Mouse (Mus musculus): ENCODE data around the gene Slc20a1. TPM values are rescaled to one million over a fixed set of nuclear protein-coding genes. Genes with fewer than 3 reads are reported as not detected.

Gene Slc20a1
- polyA plus RNA-seq, 1 experiment from 2014 or later: 50.0 TPM

DNA sequence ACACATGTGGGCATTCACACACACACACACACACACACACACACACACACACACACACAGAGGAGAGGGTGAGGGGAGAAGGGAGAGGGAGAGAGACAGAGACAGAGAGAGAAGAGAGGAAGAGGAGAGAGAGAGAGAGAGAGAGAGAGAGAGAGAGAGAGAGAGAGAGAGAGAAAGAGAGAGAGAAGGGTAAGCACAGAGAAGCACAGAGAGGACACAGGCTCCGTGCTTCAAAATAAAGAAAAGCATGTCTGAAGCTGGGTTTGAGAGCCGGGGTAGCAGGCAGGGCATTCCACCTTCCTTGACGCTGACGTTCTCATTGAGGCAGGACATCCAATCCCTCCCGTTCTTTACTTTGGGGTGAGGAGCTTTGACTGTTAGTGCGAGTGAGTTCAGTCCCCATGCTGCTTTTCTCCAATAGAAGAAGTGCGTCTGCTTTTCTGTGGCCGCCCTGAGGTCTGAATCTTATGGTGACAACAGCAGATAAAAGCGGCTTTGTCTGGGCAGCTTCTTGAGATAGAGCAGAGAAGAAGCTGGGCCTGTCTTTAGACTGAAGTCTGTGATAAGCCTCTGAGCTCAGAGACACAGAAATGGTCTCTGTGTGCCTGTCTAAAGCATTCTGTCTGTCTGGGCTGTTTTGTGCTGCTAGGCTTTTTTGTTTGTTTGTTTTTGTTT lies 35.4 kb downstream of the Slc20a1 start:
- no peaks in the 10 kb centered on the region for H3K36me3 ChIP-seq
- 67% methylated on average over 9 of the region's 9 CpGs for WGBS
- no peaks in the 10 kb centered on the region for H3K9me3 ChIP-seq
- no peaks in the 10 kb centered on the region for H3K27me3 ChIP-seq (replicated peaks)
- H3K4me1 ChIP-seq: no peaks in the 10 kb centered on the region
- H3K27ac ChIP-seq: no peak overlapping the region
- no peak overlapping the region for H3K4me3 ChIP-seq
- H3K9ac ChIP-seq: no peak overlapping the region
- H3K4me2 ChIP-seq (replicated peaks): no peak overlapping the region
- ATAC-seq (ENCODE audit: low FRiP score, low read depth): no peak

GRCm38 (mm10) chr2:129234731-129235130 lies 36.2 kb downstream of the Slc20a1 start:
- no peak for ATAC-seq (ENCODE audit: low FRiP score, low read depth)
- no peaks in the 10 kb centered on the region for H3K27me3 ChIP-seq (replicated peaks)
- H3K27ac ChIP-seq: no peak overlapping the region
- H3K4me2 ChIP-seq (replicated peaks): no peak overlapping the region
- H3K4me1 ChIP-seq: no peaks in the 10 kb centered on the region
- no peaks in the 10 kb centered on the region for H3K36me3 ChIP-seq
- 88% methylated on average over 2 of the region's 2 CpGs for WGBS
- no peak overlapping the region for H3K9ac ChIP-seq
- H3K4me3 ChIP-seq: no peak overlapping the region
- no peaks in the 10 kb centered on the region for H3K9me3 ChIP-seq

- no peaks in the 10 kb centered on the region for H3K4me1 ChIP-seq
- H3K4me2 ChIP-seq (replicated peaks): no peak overlapping the region
- no peak overlapping the region for H3K4me3 ChIP-seq
- no peaks in the 10 kb centered on the region for H3K27me3 ChIP-seq (replicated peaks)
- no peaks in the 10 kb centered on the region for H3K36me3 ChIP-seq
- no peak overlapping the region for H3K9ac ChIP-seq
- no peak overlapping the region for H3K27ac ChIP-seq
- no peaks in the 10 kb centered on the region for H3K9me3 ChIP-seq
- no peak for ATAC-seq (ENCODE audit: low FRiP score, low read depth)
- 78% methylated on average over 4 of the region's 4 CpGs for WGBS
Observed at GRCm38 (mm10) chr2:129236526-129236925, 38.0 kb downstream of the Slc20a1 start.

- no peak overlapping the region for H3K9ac ChIP-seq
- H3K9me3 ChIP-seq: no peaks in the 10 kb centered on the region
- no peaks in the 10 kb centered on the region for H3K4me1 ChIP-seq
- H3K4me3 ChIP-seq: no peak overlapping the region
- WGBS: 71% methylated on average over 9 of the region's 9 CpGs
- no peaks in the 10 kb centered on the region for H3K36me3 ChIP-seq
- H3K27me3 ChIP-seq (replicated peaks): no peaks in the 10 kb centered on the region
- H3K27ac ChIP-seq: no peak overlapping the region
- ATAC-seq (ENCODE audit: low FRiP score, low read depth): no peak
- H3K4me2 ChIP-seq (replicated peaks): no peak overlapping the region
Observed at GRCm38 (mm10) chr2:129240726-129241432, 42.3 kb downstream of the Slc20a1 start.

- no peak for ATAC-seq (ENCODE audit: low FRiP score, low read depth)
- H3K9me3 ChIP-seq: no peaks in the 10 kb centered on the region
- no peak overlapping the region for H3K4me2 ChIP-seq (replicated peaks)
- no peak overlapping the region for H3K4me3 ChIP-seq
- no peaks in the 10 kb centered on the region for H3K27me3 ChIP-seq (replicated peaks)
- 54% methylated on average over 7 of the region's 7 CpGs for WGBS
- no peaks in the 10 kb centered on the region for H3K36me3 ChIP-seq
- H3K27ac ChIP-seq: no peak overlapping the region
- H3K9ac ChIP-seq: no peak overlapping the region
- no peaks in the 10 kb centered on the region for H3K4me1 ChIP-seq
Observed at GRCm38 (mm10) chr2:129241845-129242833, 43.6 kb downstream of the Slc20a1 start.

- Histone ChIP-seq H3K27ac (no peak overlapping the region), H3K27me3 (replicated peaks) (no peaks in the 10 kb centered on the region), H3K4me1 (no peaks in the 10 kb centered on the region), H3K36me3 (no peaks in the 10 kb centered on the region), H3K9me3 (no peaks in the 10 kb centered on the region), H3K9ac (no peak overlapping the region), H3K4me3 (no peak overlapping the region), H3K4me2 (replicated peaks) (no peak overlapping the region)
- no peak for ATAC-seq (ENCODE audit: low FRiP score, low read depth)
- WGBS: 93% methylated on average over 4 of the region's 4 CpGs
Observed at GRCm38 (mm10) chr2:129243005-129243404, 44.4 kb downstream of the Slc20a1 start.

DNA sequence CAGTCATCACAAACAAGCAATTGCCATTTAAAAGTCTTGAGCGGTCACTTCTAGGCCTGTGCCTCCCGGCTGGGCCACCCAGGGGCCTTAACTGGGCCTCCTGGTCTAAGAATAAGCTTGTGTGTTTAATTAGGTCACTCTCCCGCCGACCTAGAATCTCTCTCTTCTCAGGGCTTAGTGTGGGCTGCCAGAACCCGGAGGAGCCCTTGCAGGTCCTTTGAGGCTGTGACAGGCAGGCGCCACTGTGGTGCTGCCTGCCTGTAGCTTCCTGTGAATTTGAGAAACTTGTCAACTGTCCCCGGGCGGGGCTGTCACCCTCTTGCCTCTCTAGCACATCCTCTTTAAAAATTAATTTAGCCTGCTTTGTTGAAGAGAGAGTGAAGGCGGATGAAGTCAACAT lies 45.2 kb downstream of the Slc20a1 start:
- Histone ChIP-seq H3K27me3 (replicated peaks) (no peaks in the 10 kb centered on the region), H3K4me1 (no peaks in the 10 kb centered on the region), H3K9me3 (no peaks in the 10 kb centered on the region), H3K4me3 (no peak overlapping the region), H3K4me2 (replicated peaks) (no peak overlapping the region), H3K9ac (no peak overlapping the region), H3K36me3 (no peaks in the 10 kb centered on the region), H3K27ac (no peak overlapping the region)
- no peak for ATAC-seq (ENCODE audit: low FRiP score, low read depth)
- 58% methylated on average over 9 of the region's 9 CpGs for WGBS

DNA sequence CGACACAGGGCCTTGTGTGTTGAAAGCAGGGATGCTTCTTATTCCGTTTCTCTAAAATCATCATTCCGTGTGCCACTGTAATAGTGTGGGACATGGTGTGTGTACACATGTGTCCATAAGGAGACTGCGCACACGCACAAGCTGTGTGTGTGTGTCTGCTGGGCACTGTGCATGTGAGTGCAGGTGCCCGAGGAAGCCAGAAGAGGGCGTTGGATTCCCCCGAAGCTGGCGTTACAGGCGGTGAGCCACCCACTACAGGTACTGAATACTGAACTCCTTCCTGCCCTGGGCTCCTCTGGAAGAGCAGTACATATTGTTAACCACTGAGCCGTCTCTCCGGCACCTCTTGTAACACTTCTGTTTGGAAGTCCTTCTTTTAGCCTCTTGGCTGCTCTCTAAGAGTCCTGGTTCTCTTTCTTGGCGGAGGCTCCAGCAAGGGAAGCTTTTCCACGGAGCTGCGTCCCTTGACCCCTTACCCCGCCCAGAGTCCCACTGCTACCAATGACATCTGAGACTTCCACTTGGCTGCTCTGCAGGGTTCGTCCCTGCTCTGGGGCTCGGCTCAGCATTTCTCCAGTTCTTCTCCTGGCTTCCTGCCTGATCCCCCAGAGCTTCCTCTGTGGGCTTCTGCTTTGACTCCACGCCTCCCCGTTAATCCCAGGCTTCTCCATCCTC lies 46.0 kb downstream of the Slc20a1 start:
- no peak overlapping the region for H3K4me3 ChIP-seq
- H3K36me3 ChIP-seq: no peaks in the 10 kb centered on the region
- no peaks in the 10 kb centered on the region for H3K9me3 ChIP-seq
- no peak overlapping the region for H3K9ac ChIP-seq
- H3K27ac ChIP-seq: no peak overlapping the region
- ATAC-seq (ENCODE audit: low FRiP score, low read depth): no peak
- H3K4me1 ChIP-seq: no peaks in the 10 kb centered on the region
- H3K4me2 ChIP-seq (replicated peaks): no peak overlapping the region
- no peaks in the 10 kb centered on the region for H3K27me3 ChIP-seq (replicated peaks)
- WGBS: 86% methylated on average over 20 of the region's 20 CpGs

DNA sequence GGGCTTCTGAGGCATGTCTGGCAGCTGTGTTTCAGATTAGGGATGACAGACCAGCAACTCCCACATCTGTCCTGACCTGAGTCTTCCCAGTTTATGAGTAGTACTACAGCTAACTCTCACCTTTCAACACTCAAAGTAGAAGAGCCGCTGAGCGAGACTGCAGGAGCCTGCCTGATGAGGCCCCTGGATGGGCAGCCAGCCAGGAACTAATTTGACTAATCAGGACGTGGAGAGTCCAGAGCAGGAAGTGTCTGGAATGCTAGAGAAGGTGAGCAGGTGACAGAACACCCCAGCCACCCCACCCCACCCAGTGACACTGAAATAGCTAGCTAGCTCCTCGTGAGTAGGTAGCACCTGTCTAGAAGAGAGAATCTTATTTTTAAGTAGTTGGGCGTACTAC lies 47.1 kb downstream of the Slc20a1 start:
- no peaks in the 10 kb centered on the region for H3K9me3 ChIP-seq
- H3K27ac ChIP-seq: no peak overlapping the region
- ATAC-seq (ENCODE audit: low FRiP score, low read depth): no peak
- 72% methylated on average over 5 of the region's 5 CpGs for WGBS
- no peaks in the 10 kb centered on the region for H3K4me1 ChIP-seq
- H3K4me3 ChIP-seq: no peak overlapping the region
- no peaks in the 10 kb centered on the region for H3K36me3 ChIP-seq
- H3K4me2 ChIP-seq (replicated peaks): no peak overlapping the region
- no peak overlapping the region for H3K9ac ChIP-seq
- H3K27me3 ChIP-seq (replicated peaks): no peaks in the 10 kb centered on the region

GRCm38 (mm10) chr2:129246436-129246835 lies 47.9 kb downstream of the Slc20a1 start:
- Histone ChIP-seq H3K4me1 (no peaks in the 10 kb centered on the region), H3K9ac (no peak overlapping the region), H3K27me3 (replicated peaks) (no peaks in the 10 kb centered on the region), H3K36me3 (no peaks in the 10 kb centered on the region), H3K4me2 (replicated peaks) (no peak overlapping the region), H3K9me3 (no peaks in the 10 kb centered on the region), H3K4me3 (no peak overlapping the region), H3K27ac (no peak overlapping the region)
- ATAC-seq (ENCODE audit: low FRiP score, low read depth): no peak
- WGBS: 82% methylated on average over 7 of the region's 7 CpGs

GRCm38 (mm10) chr2:129246924-129247323 lies 48.4 kb downstream of the Slc20a1 start:
- H3K4me2 ChIP-seq (replicated peaks): no peak overlapping the region
- no peaks in the 10 kb centered on the region for H3K9me3 ChIP-seq
- H3K4me3 ChIP-seq: no peak overlapping the region
- H3K27ac ChIP-seq: no peak overlapping the region
- no peaks in the 10 kb centered on the region for H3K36me3 ChIP-seq
- H3K27me3 ChIP-seq (replicated peaks): no peaks in the 10 kb centered on the region
- H3K9ac ChIP-seq: no peak overlapping the region
- 93% methylated on average over 12 of the region's 12 CpGs for WGBS
- H3K4me1 ChIP-seq: no peaks in the 10 kb centered on the region
- ATAC-seq (ENCODE audit: low FRiP score, low read depth): no peak

DNA sequence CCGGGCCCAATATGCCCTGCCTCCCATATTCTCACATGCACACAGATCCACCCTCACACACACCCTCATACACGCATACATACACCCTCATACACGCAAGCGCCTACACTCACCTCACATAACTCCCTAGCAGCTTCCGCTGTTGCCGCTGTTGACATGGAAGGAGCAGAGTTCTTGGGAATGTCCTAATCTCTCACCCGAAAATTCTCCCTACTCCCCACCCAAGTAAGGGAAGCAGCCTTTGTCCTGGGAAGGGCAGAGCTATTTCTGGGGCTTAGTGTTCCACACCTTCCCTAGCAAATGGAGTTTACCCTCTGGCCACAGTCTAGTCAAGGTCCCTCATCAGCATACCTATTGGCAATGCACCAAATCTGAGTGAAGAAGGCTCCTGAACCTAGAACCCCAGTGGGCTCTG lies 49.1 kb downstream of the Slc20a1 start:
- Histone ChIP-seq H3K9me3 (no peaks in the 10 kb centered on the region), H3K4me2 (replicated peaks) (no peak overlapping the region), H3K27me3 (replicated peaks) (no peaks in the 10 kb centered on the region), H3K4me1 (no peaks in the 10 kb centered on the region), H3K36me3 (no peaks in the 10 kb centered on the region), H3K27ac (no peak overlapping the region), H3K4me3 (no peak overlapping the region), H3K9ac (no peak overlapping the region)
- ATAC-seq (ENCODE audit: low FRiP score, low read depth): no peak
- 92% methylated on average over 7 of the region's 7 CpGs for WGBS
